Mouse (Mus musculus): ENCODE data around the gene Gas2l1.

The Gas2l1 gene

DNA sequence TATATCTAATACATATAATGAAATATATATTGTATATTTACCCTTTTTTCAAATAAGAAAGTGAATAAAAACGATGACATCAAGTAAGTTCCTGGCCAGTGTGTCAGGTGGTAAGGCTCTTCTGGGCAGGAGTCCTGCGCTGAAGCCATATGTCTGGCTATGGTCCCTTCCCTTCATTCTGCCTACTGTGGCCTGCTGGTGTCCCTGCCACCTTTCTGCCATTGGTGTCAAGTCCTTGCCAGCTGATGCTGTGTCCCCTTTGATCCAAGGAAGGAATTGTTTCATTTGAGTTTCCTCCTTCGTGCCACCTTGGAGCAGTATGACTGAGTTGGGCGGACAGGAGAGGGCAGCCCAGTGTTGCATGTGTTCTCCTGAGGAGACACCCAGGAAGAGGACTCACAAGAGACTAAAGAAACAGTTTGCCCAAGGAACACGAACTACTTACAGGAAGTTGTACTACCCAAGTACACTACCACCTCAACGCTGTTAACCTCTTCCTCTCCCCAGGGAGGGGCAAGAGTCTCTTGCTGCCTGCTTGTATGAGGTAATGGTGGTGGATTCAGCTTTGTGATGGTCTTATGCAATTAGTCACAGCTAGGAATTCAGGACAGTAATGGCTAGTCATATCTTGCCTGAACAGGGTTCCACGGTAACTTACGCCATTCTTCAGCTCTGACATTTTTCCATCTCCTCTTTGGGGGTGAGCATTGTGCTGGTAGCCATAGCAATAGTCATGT lies 22.3 kb downstream of the Gas2l1 start:
- DNase-seq (ENCODE audit: extremely low spot score), result no peak

DNA sequence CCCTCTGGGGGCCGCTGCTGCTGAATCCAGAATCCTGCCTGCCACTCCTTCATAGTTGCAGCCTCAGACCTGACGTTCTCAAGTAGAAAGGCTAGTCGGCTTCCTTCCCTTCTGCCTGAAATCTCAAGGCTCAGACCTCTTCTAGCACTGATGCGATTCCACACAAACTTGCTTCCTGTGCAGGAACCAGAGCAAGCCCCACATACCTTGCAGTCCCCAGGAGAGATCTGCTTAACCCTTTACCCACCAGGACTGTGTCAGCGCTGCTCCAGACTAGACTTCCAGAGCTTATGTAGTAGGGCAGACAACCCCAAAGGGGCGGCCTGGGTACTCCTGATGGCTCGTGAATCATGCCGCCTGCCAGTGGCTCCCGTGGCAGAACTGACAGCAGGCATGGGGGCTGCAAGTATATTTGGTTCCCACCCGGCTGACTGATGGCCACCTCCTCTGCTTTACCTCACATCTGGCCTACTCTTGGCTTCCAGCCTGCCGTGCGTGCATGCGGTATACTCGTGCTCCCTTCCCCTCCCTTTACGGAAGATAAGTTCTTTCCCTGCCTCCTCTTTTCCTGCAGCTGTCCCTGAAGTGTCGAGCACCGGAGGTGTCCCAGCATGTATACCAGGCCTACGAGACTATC lies 23.9 kb downstream of the Gas2l1 start:
- no peak for DNase-seq (ENCODE audit: extremely low spot score)

DNA sequence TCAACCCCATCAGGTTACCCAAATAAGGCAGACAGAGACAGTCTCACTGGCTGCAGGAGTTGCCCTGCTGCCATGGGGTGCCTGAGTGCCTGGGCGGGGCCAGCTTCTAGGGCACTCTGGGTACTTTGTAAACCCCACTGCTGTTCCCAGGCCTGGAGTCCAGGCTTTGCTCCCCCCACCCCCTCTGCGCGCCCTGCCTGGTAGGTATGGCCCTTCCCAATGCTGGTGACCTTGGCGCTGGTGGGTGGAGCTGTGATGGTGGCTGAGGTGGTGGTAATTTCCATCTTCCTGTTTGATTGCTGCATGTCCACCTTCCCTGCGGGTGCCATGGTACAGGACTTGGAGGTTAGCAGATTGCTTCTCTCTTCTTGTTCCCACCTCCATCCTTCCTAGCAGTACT lies 24.5 kb downstream of the Gas2l1 start:
- DNase-seq (ENCODE audit: extremely low spot score), result no peak

DNA sequence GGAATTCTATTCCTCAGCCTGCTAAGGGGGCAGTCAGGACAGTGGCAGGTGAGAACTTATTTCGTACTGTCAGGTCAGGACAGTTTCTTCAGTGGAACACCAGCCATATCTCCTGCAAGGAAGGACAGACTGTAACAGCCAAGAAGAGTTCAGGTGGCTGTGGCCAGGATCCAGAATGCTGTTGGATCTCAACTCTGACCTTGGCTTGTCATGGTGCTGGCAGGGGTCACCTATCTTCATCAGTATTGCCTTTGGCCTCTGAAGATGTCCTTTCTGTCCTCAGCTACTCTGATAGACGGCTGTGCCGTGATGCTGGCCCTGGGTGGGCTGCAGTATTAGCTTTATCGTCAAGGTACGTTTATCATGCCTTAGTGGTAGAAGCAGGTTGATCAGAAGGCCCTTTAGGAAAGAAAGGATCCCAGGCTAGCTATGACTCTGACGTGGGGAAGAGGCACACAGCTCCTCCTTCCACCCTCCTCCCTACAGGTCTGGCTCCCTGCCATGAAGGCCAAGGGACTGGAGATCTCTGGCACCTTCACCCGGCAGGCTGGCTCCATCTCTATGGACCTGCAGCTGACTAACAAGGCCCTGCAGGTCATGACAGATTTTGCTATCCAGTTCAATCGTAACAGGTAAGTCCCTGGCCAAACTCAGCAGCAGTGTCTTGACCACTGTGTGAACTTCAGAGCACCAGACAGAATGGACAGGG lies 27.8 kb downstream of the Gas2l1 start:
- DNase-seq (ENCODE audit: extremely low spot score), result no peak

DNA sequence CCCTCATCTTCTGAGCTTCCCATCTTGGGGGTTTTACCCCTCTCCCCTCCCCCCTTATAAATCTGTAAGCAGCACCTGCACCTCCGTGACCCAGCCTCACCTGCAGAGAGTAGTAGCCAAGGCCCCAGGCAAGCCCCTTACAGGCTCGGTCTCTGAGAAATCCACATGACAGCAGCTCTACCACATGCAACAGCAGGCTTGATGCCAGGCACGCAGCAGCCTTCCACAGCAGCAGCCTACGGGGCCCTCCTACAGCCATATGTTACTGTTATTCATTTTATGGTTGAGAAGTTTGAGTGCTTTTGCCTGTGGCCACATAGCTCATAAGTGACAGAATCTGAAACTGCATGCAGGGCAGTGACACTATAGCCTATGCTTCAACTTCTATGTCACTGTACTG lies 29.7 kb downstream of the Gas2l1 start:
- DNase-seq (ENCODE audit: extremely low spot score), result no peak

DNA sequence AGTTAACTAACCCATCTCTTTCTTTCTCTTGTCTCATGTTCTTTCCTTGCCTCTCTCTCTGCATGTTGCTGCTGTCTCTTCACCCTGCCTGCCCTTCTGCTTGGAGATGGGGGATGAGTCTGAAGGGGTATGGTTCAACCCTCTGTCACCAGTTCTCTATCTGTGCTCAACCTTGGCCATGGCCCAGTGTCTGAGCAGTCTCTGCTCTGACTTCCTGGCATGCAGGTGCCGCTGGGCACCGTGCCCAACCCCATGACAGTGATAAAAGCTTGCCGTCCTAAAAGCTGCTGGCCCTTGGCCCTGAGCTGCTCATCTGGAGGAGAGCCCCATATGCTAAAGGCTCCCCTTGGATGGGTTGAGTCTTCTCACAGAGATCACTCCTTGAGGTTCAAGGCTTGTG lies 32.0 kb downstream of the Gas2l1 start:
- no peak for DNase-seq (ENCODE audit: extremely low spot score)

DNA sequence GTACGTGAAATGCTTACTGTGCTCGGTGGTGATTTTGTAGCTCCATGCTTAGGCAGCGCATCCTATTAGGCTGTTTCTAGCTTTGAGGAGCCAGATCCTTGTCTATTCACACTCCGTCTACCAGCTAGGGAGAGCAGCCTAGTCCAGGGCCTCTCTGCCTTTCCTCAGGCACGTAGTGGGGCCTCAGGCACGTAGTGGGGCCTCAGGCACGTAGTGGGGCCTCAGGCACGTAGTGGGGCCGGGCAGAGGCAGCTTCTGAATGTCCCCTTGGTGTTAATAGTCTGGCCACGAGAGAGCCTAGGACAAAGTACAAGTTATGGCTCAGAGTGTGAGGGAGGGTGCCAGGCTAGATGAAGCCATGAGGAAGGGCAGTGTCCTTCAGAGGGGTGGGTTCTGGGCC lies 32.4 kb downstream of the Gas2l1 start:
- DNase-seq (ENCODE audit: extremely low spot score), result no peak

DNA sequence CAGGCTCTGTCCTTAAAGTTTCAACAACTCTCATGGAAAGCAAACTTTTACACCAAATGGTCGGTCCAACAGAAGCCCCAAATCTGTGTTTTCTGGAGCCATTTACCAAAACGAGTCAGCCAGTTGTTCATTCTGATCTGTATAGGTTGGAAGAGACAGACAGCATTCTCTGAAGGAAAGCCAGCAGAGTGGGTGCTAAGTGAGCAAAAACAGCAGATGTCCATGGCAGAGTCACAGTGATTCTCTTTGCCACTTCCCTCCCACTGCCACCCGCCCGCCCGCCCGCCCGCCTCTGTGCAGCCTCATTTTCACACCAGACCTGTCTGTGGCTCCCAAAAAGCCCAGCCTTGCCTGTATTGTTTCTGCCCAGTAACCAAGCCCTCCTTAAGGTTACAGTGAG lies 36.9 kb downstream of the Gas2l1 start:
- DNase-seq (ENCODE audit: extremely low spot score), result no peak

DNA sequence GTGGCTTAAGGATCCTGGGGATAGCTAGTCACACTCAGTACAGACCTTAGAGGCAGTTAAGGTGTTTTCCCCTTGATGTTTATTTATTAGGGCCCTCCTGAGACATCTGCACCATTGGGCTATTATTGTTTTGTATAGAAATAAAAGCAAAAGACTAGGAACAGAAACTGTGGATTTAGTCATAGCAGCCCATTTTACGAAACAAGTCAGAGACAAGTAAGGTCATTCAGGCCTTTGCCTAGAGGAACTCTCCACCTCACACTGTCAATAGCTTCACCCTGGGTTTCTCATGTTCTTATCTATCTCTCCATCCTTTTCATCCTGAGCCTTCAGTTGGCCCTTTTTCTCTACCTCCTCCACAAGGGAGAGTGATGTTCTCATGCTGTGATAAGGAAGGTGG lies 40.0 kb downstream of the Gas2l1 start:
- DNase-seq (ENCODE audit: extremely low spot score), result no peak

DNA sequence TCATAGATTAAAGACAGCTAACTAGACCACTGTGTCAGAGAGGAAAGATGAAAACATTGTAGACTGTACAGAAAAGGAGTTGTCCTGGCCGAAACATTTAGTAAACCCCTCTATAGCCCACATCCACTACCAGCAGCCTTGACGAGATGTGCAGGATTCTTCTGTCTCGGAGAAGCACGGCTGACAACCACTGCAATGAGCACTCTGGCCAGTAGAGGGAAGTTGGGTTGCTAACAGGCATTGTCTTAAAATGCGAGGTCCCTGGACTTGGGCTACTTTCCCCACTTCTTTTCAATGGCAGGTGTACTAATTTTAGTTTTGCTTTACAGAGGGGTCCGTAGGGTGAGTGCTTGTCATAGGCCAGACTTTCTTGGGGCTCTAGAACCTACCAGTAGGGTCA lies 47.6 kb downstream of the Gas2l1 start:
- DNase-seq (ENCODE audit: extremely low spot score), result no peak

DNA sequence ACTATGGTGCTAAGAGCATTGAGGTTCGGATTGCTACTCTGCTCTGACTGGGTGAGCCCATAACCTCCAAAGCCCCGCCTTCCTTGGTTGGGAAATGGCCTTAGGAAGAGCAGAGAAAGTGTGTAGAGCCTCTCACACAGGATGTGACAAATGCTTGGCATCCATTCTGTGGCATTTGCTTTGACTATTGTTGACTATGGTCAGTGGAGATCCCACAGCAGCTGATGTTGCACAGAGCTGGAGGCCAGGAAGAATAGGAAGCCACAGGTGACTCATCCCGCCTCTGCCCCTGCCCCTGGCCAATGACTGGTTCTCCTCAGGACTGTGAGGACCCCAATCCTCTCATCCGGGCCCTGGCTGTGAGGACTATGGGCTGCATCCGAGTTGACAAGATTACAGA lies 48.8 kb downstream of the Gas2l1 start:
- no peak for DNase-seq (ENCODE audit: extremely low spot score)

DNA sequence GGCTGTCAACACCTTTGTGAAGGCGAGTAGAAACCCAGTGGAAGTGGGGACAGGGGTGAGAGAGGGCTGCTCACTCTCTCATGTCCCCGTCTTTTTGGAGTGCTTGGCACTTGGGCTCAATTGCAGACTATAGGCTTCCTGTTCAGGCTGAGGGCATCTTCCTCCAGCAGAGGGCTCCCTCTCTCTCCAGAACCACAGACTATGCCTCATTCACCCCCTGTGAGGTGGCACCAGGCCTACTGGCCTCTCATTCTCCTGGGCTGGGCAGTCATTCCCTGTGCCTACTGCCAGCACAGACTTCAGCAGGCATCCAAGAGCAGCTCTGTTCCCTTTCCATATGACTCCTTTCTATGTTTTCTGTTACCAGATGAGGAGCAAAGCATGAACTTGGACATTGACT lies 49.4 kb downstream of the Gas2l1 start:
- DNase-seq (ENCODE audit: extremely low spot score), result peak; percentile 13

DNA sequence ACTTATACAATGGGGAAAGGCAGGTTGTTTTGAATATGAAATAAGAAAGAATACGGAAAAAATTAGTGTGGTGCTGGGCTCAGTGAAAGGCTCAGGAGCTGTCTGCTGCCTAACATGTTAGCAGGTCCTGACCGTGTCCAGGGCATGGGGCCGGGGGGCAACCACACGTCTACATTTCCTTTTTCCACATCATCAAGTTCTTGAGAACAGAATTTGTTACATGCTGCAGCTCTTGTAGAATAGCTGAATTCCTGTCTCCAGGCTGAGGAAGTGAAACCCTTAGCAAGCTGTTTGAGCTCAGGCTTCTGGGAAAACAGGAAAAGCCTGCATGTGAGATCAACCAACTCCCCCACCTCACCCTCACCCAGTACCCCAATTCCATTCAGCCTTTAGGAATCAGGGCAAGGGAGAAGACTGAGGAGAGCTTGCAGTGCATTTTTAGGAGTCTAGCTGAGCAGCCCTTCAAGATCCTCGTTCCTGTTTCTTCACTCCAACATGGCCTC lies 52.9 kb downstream of the Gas2l1 start:
- no peak for DNase-seq (ENCODE audit: extremely low spot score)

DNA sequence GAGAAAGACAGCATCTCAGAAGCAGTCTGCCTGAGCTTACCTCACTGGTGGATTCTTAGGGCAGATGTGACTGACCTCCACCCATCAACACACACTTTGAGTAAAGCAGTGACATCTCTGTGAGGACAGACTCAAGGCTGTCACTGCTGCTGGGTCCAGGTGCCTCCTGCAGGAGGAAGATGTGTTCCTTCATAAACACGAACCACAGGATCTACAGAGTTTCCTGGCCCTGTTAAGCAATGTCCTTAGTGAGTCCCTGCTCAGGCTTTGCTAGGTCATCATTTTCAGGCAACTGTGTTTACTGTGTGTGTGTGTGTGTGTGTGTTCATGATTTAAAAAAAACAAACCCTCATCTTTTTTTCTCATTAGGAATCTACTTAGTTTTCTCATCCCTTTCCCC lies 53.6 kb downstream of the Gas2l1 start:
- no peak for DNase-seq (ENCODE audit: extremely low spot score)

DNA sequence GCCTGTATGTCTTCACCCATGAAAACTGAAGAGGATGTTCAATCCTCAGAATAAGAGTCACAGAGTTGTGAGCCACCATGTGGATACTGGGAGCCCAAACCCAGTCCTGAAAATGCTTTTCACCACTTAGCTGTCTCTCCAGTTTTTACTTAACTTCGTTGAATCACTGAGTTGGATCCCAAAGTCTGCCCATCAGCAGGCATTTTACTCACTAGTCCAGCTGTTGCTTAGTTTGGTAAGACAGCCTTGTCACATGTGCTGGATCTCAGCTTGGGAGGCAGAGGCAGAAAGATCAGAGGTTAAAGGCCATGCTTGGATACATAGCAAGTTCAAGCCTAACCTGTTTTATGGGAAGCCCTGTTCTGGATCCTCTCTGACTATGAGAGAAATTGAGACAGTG lies 54.9 kb downstream of the Gas2l1 start:
- DNase-seq (ENCODE audit: extremely low spot score), result no peak

DNA sequence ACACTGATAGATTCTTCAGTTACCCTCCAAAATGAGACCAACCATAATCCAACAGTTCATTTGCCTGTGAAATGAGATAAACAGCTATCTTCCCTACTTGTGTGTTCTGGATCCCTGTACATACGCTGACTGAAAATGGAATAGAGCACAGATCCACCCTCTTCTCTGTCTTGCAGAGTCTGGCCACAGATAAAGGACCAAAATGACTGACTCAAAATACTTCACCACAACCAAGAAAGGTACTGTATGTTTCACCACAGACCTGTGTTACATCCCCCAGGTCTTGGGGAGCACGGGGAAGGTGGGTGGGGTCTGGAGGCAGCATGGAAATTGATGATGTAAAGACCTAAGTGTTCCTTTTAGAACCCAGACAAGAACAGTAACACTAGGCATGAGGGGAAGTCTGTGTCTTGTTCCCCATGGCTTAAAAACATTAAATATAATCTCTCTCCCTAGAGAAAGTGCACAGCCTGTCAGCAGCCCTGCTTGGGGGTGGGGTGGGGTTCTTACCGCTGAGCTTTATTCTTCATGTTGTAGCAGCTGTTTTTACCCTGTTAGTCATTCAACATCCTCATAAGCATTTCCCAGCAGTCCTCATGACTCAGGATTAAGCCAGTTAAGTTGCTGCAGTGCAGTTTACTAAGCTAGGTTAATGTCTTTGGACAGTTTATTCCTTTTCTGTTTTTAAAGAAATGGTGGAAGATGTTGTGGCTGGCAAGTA lies 55.6 kb downstream of the Gas2l1 start:
- DNase-seq (ENCODE audit: extremely low spot score), result no peak

DNA sequence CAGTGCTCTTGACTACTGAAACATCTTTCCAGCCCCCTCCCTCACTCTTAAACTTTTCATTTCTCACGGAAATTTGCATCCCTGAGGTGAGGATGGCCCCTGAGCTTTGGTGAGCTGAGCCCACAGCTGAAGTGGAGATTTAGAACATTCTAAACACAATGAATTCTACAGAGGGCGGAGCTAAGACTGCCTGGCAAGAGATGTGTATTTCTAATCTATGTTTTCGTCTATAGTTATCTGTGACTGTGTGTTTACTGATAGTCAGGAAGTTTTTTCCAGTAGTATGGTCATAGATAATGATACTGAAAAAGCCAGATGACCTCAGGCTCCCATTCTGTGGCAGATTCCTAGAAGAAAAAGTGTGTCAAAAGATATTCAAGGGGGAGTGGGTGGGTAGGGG lies 56.3 kb downstream of the Gas2l1 start:
- DNase-seq (ENCODE audit: extremely low spot score), result no peak

DNA sequence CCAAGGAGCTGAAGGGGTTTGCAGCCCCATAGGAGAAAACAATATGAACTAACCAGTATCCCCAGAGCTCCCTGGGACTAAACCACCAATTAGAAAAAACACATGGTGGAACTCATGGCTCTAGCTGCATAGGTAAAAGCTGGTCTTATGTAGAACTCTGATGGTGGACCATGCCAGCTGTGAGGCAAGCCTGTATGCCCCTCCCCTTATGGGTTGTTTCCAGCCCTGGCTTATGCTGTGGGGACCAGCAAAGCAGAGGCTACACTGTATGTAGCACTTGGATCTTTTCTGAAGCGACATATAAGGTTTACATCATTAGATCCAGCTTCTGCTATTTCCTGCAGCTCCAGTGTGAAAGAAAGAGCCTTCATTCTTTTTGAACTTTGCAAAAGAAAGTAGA lies 57.9 kb downstream of the Gas2l1 start:
- no peak for DNase-seq (ENCODE audit: extremely low spot score)

DNA sequence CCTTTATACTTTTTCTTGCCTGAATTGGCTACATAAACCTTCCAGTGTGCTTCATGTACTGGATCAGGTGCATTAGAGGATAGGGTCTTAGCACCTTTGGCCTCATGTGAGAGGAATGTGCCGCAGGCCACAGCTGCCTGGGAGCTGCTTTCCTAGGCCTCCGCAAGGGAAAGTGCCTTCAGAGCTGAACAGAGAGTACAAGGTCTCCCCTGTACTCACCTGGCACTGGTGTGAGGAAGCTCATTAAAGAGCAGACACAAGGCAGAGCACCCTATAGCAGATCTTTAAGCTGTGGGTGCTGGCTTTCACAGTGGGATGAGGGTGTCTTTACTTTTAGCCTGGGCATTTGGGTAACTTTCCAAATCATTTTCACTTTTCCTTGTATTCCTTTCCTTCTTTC lies 59.6 kb downstream of the Gas2l1 start:
- DNase-seq (ENCODE audit: extremely low spot score), result no peak
